Mouse (Mus musculus) left cerebral cortex, postnatal 14 days (tissue): ENCODE measurements around the gene BC052040. TPM values are rescaled to one million over a fixed set of nuclear protein-coding genes. Genes with fewer than 3 reads are reported as not detected.

ENCODE experiments used
- DNase-seq, 2 experiments: peaks; one replicate each; pipeline ENCODE4 v3.0.0; 2021 to 2022; ENCODE audit warnings: low spot score in 2 of 2, mixed read lengths in 1 of 2
- intact Hi-C: fragments of 180-260 bp; cut with DNase I; formaldehyde crosslinking; loops from one replicate; pipeline ENCODE4 v1.15.1; 2025
- total RNA-seq, 2 experiments: library from RNA; stranded (reverse); gene quantifications; 2 replicates each; pipeline ENCODE4 v1.2.3; 2021

BC052040 gene
- total RNA-seq, 2 experiments from 2014 or later: 6.5 to 8.0 TPM

- intact Hi-C loops: no loop called here
- no peak for DNase-seq
These were observed 103.7 kb downstream of the BC052040 start for GRCm38 (mm10) chr2:115685250-115685649.

GRCm38 (mm10) chr2:115687612-115688011 lies 106.1 kb downstream of the BC052040 start:
- DNase-seq: no peak
- intact Hi-C loops: no loop called here

GRCm38 (mm10) chr2:115688282-115688681 lies 106.8 kb downstream of the BC052040 start:
- DNase-seq: peak; percentile 22 to 37
- intact Hi-C loops: no loop called here

- no peak for DNase-seq
- intact Hi-C loops: no loop called here
These were observed 112.3 kb downstream of the BC052040 start for GRCm38 (mm10) chr2:115693841-115694240.

GRCm38 (mm10) chr2:115694386-115694785 lies 112.9 kb downstream of the BC052040 start:
- no peak for DNase-seq
- intact Hi-C loops: no loop called here

GRCm38 (mm10) chr2:115699032-115699431 lies 117.5 kb downstream of the BC052040 start:
- intact Hi-C loops: no loop called here

GRCm38 (mm10) chr2:115702610-115703009 lies 121.1 kb downstream of the BC052040 start:
- intact Hi-C loops: no loop called here
- no peak for DNase-seq

More at GRCm38 (mm10) chr2:115699032-115699431, 117.5 kb downstream of the BC052040 start:
- DNase-seq: no peak

- no peak for DNase-seq
- intact Hi-C loops: no loop called here
These were observed 136.0 kb downstream of the BC052040 start for GRCm38 (mm10) chr2:115717535-115717934.

- intact Hi-C loops: no loop called here
- no peak for DNase-seq
These were observed 136.5 kb downstream of the BC052040 start for GRCm38 (mm10) chr2:115717980-115718379.

GRCm38 (mm10) chr2:115723452-115723851 lies 141.9 kb downstream of the BC052040 start:
- no peak for DNase-seq
- intact Hi-C loops: no loop called here

- no peak for DNase-seq
- intact Hi-C loops: no loop called here
These were observed 142.7 kb downstream of the BC052040 start for GRCm38 (mm10) chr2:115724216-115724615.

- no peak for DNase-seq
- intact Hi-C loops: no loop called here
These were observed 143.2 kb downstream of the BC052040 start for GRCm38 (mm10) chr2:115724726-115725125.

GRCm38 (mm10) chr2:115725503-115725902 lies 144.0 kb downstream of the BC052040 start:
- no peak for DNase-seq
- intact Hi-C loops: no loop called here

GRCm38 (mm10) chr2:115725926-115726325 lies 144.4 kb downstream of the BC052040 start:
- intact Hi-C loops: no loop called here
- no peak for DNase-seq

GRCm38 (mm10) chr2:115726806-115727205 lies 145.3 kb downstream of the BC052040 start:
- DNase-seq: no peak
- intact Hi-C loops: no loop called here

GRCm38 (mm10) chr2:115728627-115729026 lies 147.1 kb downstream of the BC052040 start:
- intact Hi-C loops: no loop called here

GRCm38 (mm10) chr2:115730502-115730901 lies 149.0 kb downstream of the BC052040 start:
- DNase-seq: no peak
- intact Hi-C loops: no loop called here

More at GRCm38 (mm10) chr2:115728627-115729026, 147.1 kb downstream of the BC052040 start:
- DNase-seq: no peak

- DNase-seq: no peak
- intact Hi-C loops: no loop called here
These were observed 149.7 kb downstream of the BC052040 start for GRCm38 (mm10) chr2:115731171-115731570.

GRCm38 (mm10) chr2:115732572-115732971 lies 151.1 kb downstream of the BC052040 start:
- intact Hi-C loops: no loop called here
- DNase-seq: no peak

- intact Hi-C loops: no loop called here
- DNase-seq: no peak
These were observed 151.6 kb downstream of the BC052040 start for GRCm38 (mm10) chr2:115733017-115733692.

- intact Hi-C loops: no loop called here
- no peak for DNase-seq
These were observed 153.3 kb downstream of the BC052040 start for GRCm38 (mm10) chr2:115734850-115735249.
